Mouse (Mus musculus) cerebellum, adult 2 months (tissue): Measurements from ENCODE around the gene Slc27a3.

Source experiments
- CTCF ChIP-seq: fragments of 200-500 bp; IDR thresholded peaks from 2 replicates; pipeline ENCODE4 v1.5.1; 2011; ENCODE audit warnings: low read depth, mild to moderate bottlenecking, control low read depth, low read length, moderate library complexity, borderline replicate concordance; ENCODE audit not compliant: insufficient read depth
- POLR2A ChIP-seq: fragments of 200-500 bp; IDR thresholded peaks from 2 replicates; pipeline ENCODE4 v1.6.1; 2011; ENCODE audit warnings: low read length, control low read depth, borderline replicate concordance; ENCODE audit not compliant: insufficient read depth

DNA sequence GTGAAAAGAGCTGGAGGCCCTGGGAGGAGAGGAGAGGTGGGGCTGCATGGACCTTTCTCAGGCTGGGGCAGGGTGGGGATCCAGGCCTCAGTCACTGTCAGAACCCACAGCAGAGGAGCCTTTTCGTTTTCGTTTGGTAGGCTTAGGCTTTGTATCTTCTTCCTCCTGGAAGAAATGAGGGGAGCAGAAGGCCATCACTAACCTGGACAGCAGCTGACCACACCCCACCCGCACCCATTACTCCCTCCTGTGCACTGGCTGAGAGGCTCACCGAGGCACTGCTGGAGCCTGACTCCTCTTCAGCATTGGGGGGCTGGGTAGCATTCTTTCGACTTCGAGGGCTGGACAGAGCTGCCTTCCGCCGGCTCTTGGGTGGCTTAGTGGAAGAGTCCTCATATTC is 2.2 kb upstream of the Slc27a3 start:
- no peak for TF ChIP-seq CTCF
- no peak for TF ChIP-seq POLR2A
